Mouse (Mus musculus) left cerebral cortex, adult 2 months (tissue): ENCODE results near the gene Trim54. TPM values are rescaled to one million over a fixed set of nuclear protein-coding genes. Genes with fewer than 3 reads are reported as not detected.
A peak's percentile ranks its signal among the peaks of the same experiment; 100 is the strongest.

ENCODE experiments used
- DNase-seq, 2 experiments: peaks; one replicate each; pipeline ENCODE4 v3.0.0; 2021 to 2022; ENCODE audit warnings: low spot score in 2 of 2, mixed read lengths in 1 of 2; ENCODE audit errors: extremely low spot score in 1 of 2
- H3K27ac ChIP-seq: fragments of 200-600 bp; 2 replicates; pipeline ENCODE4 v1.8.1; 2022
- H3K4me3 ChIP-seq: fragments of 200-600 bp; 2 replicates; pipeline ENCODE4 v1.8.1; 2022
- CTCF ChIP-seq: fragments of 200-600 bp; IDR thresholded peaks from 2 replicates; pipeline ENCODE4 v1.8.1; 2022; ENCODE audit warnings: antibody characterized with exemption, mild to moderate bottlenecking, moderate library complexity
- intact Hi-C: fragments of 180-260 bp; cut with DNase I; formaldehyde crosslinking; loops from one replicate; pipeline ENCODE4 v1.15.1; 2025
- total RNA-seq, 2 experiments: library from RNA; stranded (reverse); gene quantifications; 2 replicates each; pipeline ENCODE4 v1.2.3; 2021

The Trim54 gene
- total RNA-seq, 2 experiments from 2014 or later = 2.0 to 2.2 TPM

GRCm38 (mm10) chr5:31086606-31087005 is 29.9 kb upstream of the Trim54 start:
- DNase-seq = no peak
- H3K4me3 ChIP-seq = no peak overlapping the region
- intact Hi-C loops = no loop called here
- no peak; the same call in 1 of the 2 replicates for TF ChIP-seq CTCF
- H3K27ac ChIP-seq = no peak overlapping the region; the same call in 1 of the 2 replicates

- Histone ChIP-seq H3K27ac (no peak overlapping the region; the same call in 1 of the 2 replicates), H3K4me3 (no peak overlapping the region)
- TF ChIP-seq CTCF = no peak
- DNase-seq = no peak
- intact Hi-C loops = no loop called here
Observed at GRCm38 (mm10) chr5:31087131-31087530, 29.4 kb upstream of the Trim54 start.

- H3K4me3 ChIP-seq = peak overlapping the region; percentile 61
- peak; percentile 49 to 79 for DNase-seq
- no peak for TF ChIP-seq CTCF
- H3K27ac ChIP-seq = peak overlapping the region; percentile 93
- intact Hi-C loops = loop anchor here (1.0 kb wide), 2 partner anchors 29 to 99 kb away; no protein-coding TSS in a partner anchor
Observed at GRCm38 (mm10) chr5:31092231-31092975, 24.1 kb upstream of the Trim54 start.

GRCm38 (mm10) chr5:31093151-31094041 is 23.1 kb upstream of the Trim54 start:
- Histone ChIP-seq H3K27ac (peak overlapping the region; percentile 93), H3K4me3 (peak overlapping the region; percentile 61)
- no peak for TF ChIP-seq CTCF
- intact Hi-C loops = loop anchor here (1.0 kb wide), 1 partner anchor 13 kb away; no protein-coding TSS in a partner anchor
- peak in 1 of 2 experiments; percentile 68 for DNase-seq

- peak in 1 of 2 experiments; percentile 59 for DNase-seq
- peak overlapping the region; percentile 44 for H3K27ac ChIP-seq
- peak overlapping the region; percentile 33 for H3K4me3 ChIP-seq
- TF ChIP-seq CTCF = no peak
- intact Hi-C loops = loop anchor here (1.0 kb wide), 1 partner anchor 14 kb away; no protein-coding TSS in a partner anchor
Observed at GRCm38 (mm10) chr5:31094100-31094798, 22.3 kb upstream of the Trim54 start.

GRCm38 (mm10) chr5:31094799-31095691 is 21.5 kb upstream of the Trim54 start:
- TF ChIP-seq CTCF = no peak; the same call in none of the 2 replicates
- Histone ChIP-seq H3K4me3 (peak overlapping the region; percentile 33), H3K27ac (no peak overlapping the region; the same call in 1 of the 2 replicates)
- peak in 1 of 2 experiments; percentile 62 for DNase-seq
- intact Hi-C loops = loop anchor here (1.0 kb wide), 1 partner anchor 15 kb away; no protein-coding TSS in a partner anchor

- Histone ChIP-seq H3K27ac (no peak overlapping the region), H3K4me3 (peak overlapping the region; percentile 33)
- no peak; the same call in 1 of the 2 replicates for TF ChIP-seq CTCF
- DNase-seq = no peak
- intact Hi-C loops = no loop called here
Observed at GRCm38 (mm10) chr5:31095711-31096480, 20.6 kb upstream of the Trim54 start.

GRCm38 (mm10) chr5:31105814-31106335 is 10.6 kb upstream of the Trim54 start, which contains the start of gene Dnajc5g:
Gene Dnajc5g (plus strand): TSS chr5:31106285.
- DNase-seq = no peak
- H3K4me3 ChIP-seq = no peak within 1 kb of the TSS
- no peak for TF ChIP-seq CTCF
- intact Hi-C loops = loop anchor here (5.0 kb wide), 1 partner anchor 174 kb away; no protein-coding TSS in a partner anchor
- no peak within 1 kb of the TSS for H3K27ac ChIP-seq

- no peak within 1 kb of the TSS for H3K27ac ChIP-seq
- H3K4me3 ChIP-seq = no peak within 1 kb of the TSS
- DNase-seq = no peak
- TF ChIP-seq CTCF = no peak
- intact Hi-C loops = loop anchor here (5.0 kb wide), 1 partner anchor 176 kb away; no protein-coding TSS in a partner anchor
Observed at GRCm38 (mm10) chr5:31108000-31108490, 8.5 kb upstream of the Trim54 start, which contains the start of gene Slc30a3. Gene Slc30a3 (minus strand): TSS chr5:31108237.
